Mouse (Mus musculus): ENCODE data around the gene Fah. TPM values are rescaled to one million over a fixed set of nuclear protein-coding genes. Genes with fewer than 3 reads are reported as not detected.

The Fah gene
- polyA plus RNA-seq, 1 experiment from 2014 or later, result 78.8 TPM

- 0 out of 2 replicates have a peak, but pooled peaks cover 3% of the 10 kb centered on the region for H3K36me3 ChIP-seq (replicated peaks)
- H3K27me3 ChIP-seq, result no peaks in the 10 kb centered on the region
- H3K27ac ChIP-seq (replicated peaks), result no peak overlapping the region
- no peak overlapping the region; the same call in 1 of the 2 replicates for H3K4me2 ChIP-seq
- H3K9ac ChIP-seq, result no peak overlapping the region
- no peaks in the 10 kb centered on the region for H3K9me3 ChIP-seq (replicated peaks)
- 0 out of 2 replicates have a peak, but pooled peaks have one; percentile 13 for ATAC-seq (ENCODE audit: insufficient read depth)
- H3K4me1 ChIP-seq (replicated peaks), result peaks cover 14% of the 10 kb centered on the region
- H3K4me3 ChIP-seq (replicated peaks), result no peak overlapping the region
Observed at GRCm38 (mm10) chr7:84594917-84595303, 11.6 kb downstream of the Fah start.

GRCm38 (mm10) chr7:84594087-84594916, 12.2 kb downstream of the Fah start:
- Histone ChIP-seq H3K9ac (no peak overlapping the region), H3K4me2 (peak overlapping the region; percentile 9; the same call in 1 of the 2 replicates), H3K27ac (replicated peaks) (no peak overlapping the region), H3K36me3 (replicated peaks) (0 out of 2 replicates have a peak, but pooled peaks cover 3% of the 10 kb centered on the region), H3K27me3 (no peaks in the 10 kb centered on the region), H3K4me3 (replicated peaks) (no peak overlapping the region), H3K9me3 (replicated peaks) (no peaks in the 10 kb centered on the region), H3K4me1 (replicated peaks) (peaks cover 14% of the 10 kb centered on the region)
- ATAC-seq (ENCODE audit: insufficient read depth), result peak; percentile 51
- 43% methylated on average over 8 of the region's 8 CpGs for WGBS (ENCODE audit: insufficient replicate concordance)

- WGBS (ENCODE audit: insufficient replicate concordance), result 64% methylated on average over 3 of the region's 3 CpGs
- H3K4me2 ChIP-seq, result no peak overlapping the region
- no peak overlapping the region for H3K4me3 ChIP-seq (replicated peaks)
- ATAC-seq (ENCODE audit: insufficient read depth), result no peak
- H3K4me1 ChIP-seq (replicated peaks), result peaks cover 39% of the 10 kb centered on the region
- no peaks in the 10 kb centered on the region for H3K27me3 ChIP-seq
- no peaks in the 10 kb centered on the region for H3K9me3 ChIP-seq (replicated peaks)
- H3K9ac ChIP-seq, result no peak overlapping the region
- H3K27ac ChIP-seq (replicated peaks), result no peak overlapping the region
- peaks cover 3% of the 10 kb centered on the region; the same call in 1 of the 2 replicates for H3K36me3 ChIP-seq (replicated peaks)
Observed at GRCm38 (mm10) chr7:84591347-84591746, 15.2 kb downstream of the Fah start.

- 83% methylated on average over 2 of the region's 2 CpGs for WGBS (ENCODE audit: insufficient replicate concordance)
- peaks cover 45% of the 10 kb centered on the region for H3K4me1 ChIP-seq (replicated peaks)
- no peak for ATAC-seq (ENCODE audit: insufficient read depth)
Observed at GRCm38 (mm10) chr7:84590622-84591021, 15.9 kb downstream of the Fah start.

GRCm38 (mm10) chr7:84587101-84587783, 19.3 kb downstream of the Fah start:
- H3K9me3 ChIP-seq (replicated peaks), result no peaks in the 10 kb centered on the region
- peak overlapping the region; percentile 80 for H3K27ac ChIP-seq (replicated peaks)
- no peak overlapping the region; the same call in 1 of the 2 replicates for H3K4me3 ChIP-seq (replicated peaks)
- peaks cover 42% of the 10 kb centered on the region for H3K4me1 ChIP-seq (replicated peaks)
- 50% methylated on average over 5 of the region's 5 CpGs for WGBS (ENCODE audit: insufficient replicate concordance)
- H3K9ac ChIP-seq, result peak overlapping the region; percentile 31; the same call in 1 of the 2 replicates
- peaks cover 3% of the 10 kb centered on the region; the same call in 1 of the 2 replicates for H3K36me3 ChIP-seq (replicated peaks)
- ATAC-seq (ENCODE audit: insufficient read depth), result peak; percentile 99
- H3K27me3 ChIP-seq, result no peaks in the 10 kb centered on the region
- H3K4me2 ChIP-seq, result peak overlapping the region; percentile 59

More at GRCm38 (mm10) chr7:84590622-84591021, 15.9 kb downstream of the Fah start:
- H3K27me3 ChIP-seq, result no peaks in the 10 kb centered on the region
- H3K4me3 ChIP-seq (replicated peaks), result no peak overlapping the region
- peaks cover 3% of the 10 kb centered on the region; the same call in 1 of the 2 replicates for H3K36me3 ChIP-seq (replicated peaks)
- H3K27ac ChIP-seq (replicated peaks), result no peak overlapping the region
- H3K4me2 ChIP-seq, result no peak overlapping the region
- no peaks in the 10 kb centered on the region for H3K9me3 ChIP-seq (replicated peaks)
- no peak overlapping the region for H3K9ac ChIP-seq

- Histone ChIP-seq H3K27me3 (0 out of 2 replicates have a peak, but pooled peaks cover under 1% of the 10 kb centered on the region), H3K27ac (replicated peaks) (peak overlapping the region; percentile 80), H3K4me2 (peak overlapping the region; percentile 59; the same call in 1 of the 2 replicates), H3K4me3 (replicated peaks) (no peak overlapping the region), H3K4me1 (replicated peaks) (peaks cover 42% of the 10 kb centered on the region), H3K9me3 (replicated peaks) (no peaks in the 10 kb centered on the region), H3K36me3 (replicated peaks) (peaks cover 3% of the 10 kb centered on the region; the same call in 1 of the 2 replicates), H3K9ac (no peak overlapping the region)
- 73% methylated on average over 3 of the region's 3 CpGs for WGBS (ENCODE audit: insufficient replicate concordance)
- no peak for ATAC-seq (ENCODE audit: insufficient read depth)
Observed at GRCm38 (mm10) chr7:84586360-84587100, 20.0 kb downstream of the Fah start.

GRCm38 (mm10) chr7:84585086-84585485, 21.4 kb downstream of the Fah start:
- no peaks in the 10 kb centered on the region; the same call in 1 of the 2 replicates for H3K36me3 ChIP-seq (replicated peaks)
- WGBS (ENCODE audit: insufficient replicate concordance), result 83% methylated on average over 4 of the region's 4 CpGs

GRCm38 (mm10) chr7:84579769-84580168, 26.8 kb downstream of the Fah start:
- Histone ChIP-seq H3K9ac (no peak overlapping the region), H3K27ac (replicated peaks) (no peak overlapping the region), H3K4me2 (no peak overlapping the region), H3K4me3 (replicated peaks) (no peak overlapping the region), H3K9me3 (replicated peaks) (no peaks in the 10 kb centered on the region), H3K36me3 (replicated peaks) (no peaks in the 10 kb centered on the region), H3K4me1 (replicated peaks) (no peaks in the 10 kb centered on the region), H3K27me3 (peaks cover 6% of the 10 kb centered on the region; the same call in 1 of the 2 replicates)
- ATAC-seq (ENCODE audit: insufficient read depth), result no peak
- 61% methylated on average over 1 of the region's 1 CpGs for WGBS (ENCODE audit: insufficient replicate concordance)

More at GRCm38 (mm10) chr7:84585086-84585485, 21.4 kb downstream of the Fah start:
- ATAC-seq (ENCODE audit: insufficient read depth), result no peak
- H3K9ac ChIP-seq, result no peak overlapping the region
- no peak overlapping the region for H3K4me3 ChIP-seq (replicated peaks)
- no peak overlapping the region for H3K27ac ChIP-seq (replicated peaks)
- H3K27me3 ChIP-seq, result peaks cover 6% of the 10 kb centered on the region; the same call in 1 of the 2 replicates
- peaks cover 37% of the 10 kb centered on the region for H3K4me1 ChIP-seq (replicated peaks)
- H3K4me2 ChIP-seq, result no peak overlapping the region
- no peaks in the 10 kb centered on the region for H3K9me3 ChIP-seq (replicated peaks)

GRCm38 (mm10) chr7:84578841-84579240, 27.7 kb downstream of the Fah start:
- Histone ChIP-seq H3K9me3 (replicated peaks) (no peaks in the 10 kb centered on the region), H3K9ac (no peak overlapping the region), H3K4me2 (no peak overlapping the region), H3K4me1 (replicated peaks) (no peaks in the 10 kb centered on the region), H3K4me3 (replicated peaks) (no peak overlapping the region), H3K27me3 (peaks cover 6% of the 10 kb centered on the region; the same call in 1 of the 2 replicates), H3K36me3 (replicated peaks) (no peaks in the 10 kb centered on the region), H3K27ac (replicated peaks) (no peak overlapping the region)
- ATAC-seq (ENCODE audit: insufficient read depth), result no peak
- 60% methylated on average over 1 of the region's 1 CpGs for WGBS (ENCODE audit: insufficient replicate concordance)

- Histone ChIP-seq H3K27me3 (peaks cover 6% of the 10 kb centered on the region; the same call in 1 of the 2 replicates), H3K36me3 (replicated peaks) (no peaks in the 10 kb centered on the region), H3K4me1 (replicated peaks) (no peaks in the 10 kb centered on the region), H3K4me3 (replicated peaks) (no peak overlapping the region), H3K27ac (replicated peaks) (no peak overlapping the region), H3K9me3 (replicated peaks) (no peaks in the 10 kb centered on the region), H3K4me2 (no peak overlapping the region), H3K9ac (no peak overlapping the region)
- WGBS (ENCODE audit: insufficient replicate concordance), result 55% methylated on average over 2 of the region's 2 CpGs
- ATAC-seq (ENCODE audit: insufficient read depth), result no peak
Observed at GRCm38 (mm10) chr7:84577034-84577433, 29.5 kb downstream of the Fah start.

Data from liver, embryonic 15.5 days (tissue).